Comparison of ENCODE assay signal across 22 mouse cellular contexts in the genomic region with DNA sequence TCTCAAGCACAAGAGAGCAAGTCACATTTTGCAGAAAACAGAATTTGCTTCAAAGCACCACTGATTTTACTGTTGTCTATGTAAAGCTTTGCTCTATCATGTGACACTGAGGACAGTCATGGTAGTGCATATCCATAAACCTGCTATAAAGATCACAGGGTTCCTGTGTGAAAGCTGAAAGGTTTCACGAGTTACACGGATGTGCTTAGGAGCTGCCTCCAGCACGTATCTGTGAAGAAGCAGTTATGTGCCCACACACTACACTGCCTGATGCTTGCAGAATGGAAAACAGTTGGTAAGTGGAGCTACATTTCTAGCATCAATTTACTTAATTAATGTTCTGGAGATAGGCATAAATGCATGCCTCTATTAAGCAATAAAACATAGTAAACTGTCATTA.
DNase-seq lines count a peak whose midpoint lies in the region; ATAC-seq and TF ChIP-seq lines count a peak whose summit lies in the region.
"Had no signal": no experiment of that assay in that cellular context is flagged by ENCODE, and none has a peak within 500 bp of the region (broad histone marks: within the 10 kb centered on the region; RNA-seq: fewer than 3 reads in every experiment).

No protein-coding gene starts in this region.

- peak in 1 of 2 experiments; percentile 24 for DNase-seq in layer of hippocampus, adult 2 months (ENCODE audit: low spot score in 2 of 2)
- no peak for DNase-seq in layer of hippocampus, postnatal 25 days (ENCODE audit: extremely low spot score in 1 of 2, low spot score in 1 of 2)
- DNase-seq in midbrain, embryonic 11.5 days (ENCODE audit: low spot score, missing footprints), result peak; percentile 69
- no peak for DNase-seq in midbrain, postnatal 0 days (ENCODE audit: low spot score)
- DNase-seq in brain, adult 2 months (ENCODE audit: low read depth, low spot score), result peak; percentile 59
- no peak for DNase-seq in lung, adult 18-20 months
- DNase-seq: adrenal gland, adult 8-10 months; adrenal gland, postnatal 25 days; cerebellum, adult 18-20 months; cerebellum, adult 9-11 months; cerebellum, postnatal 25 days; gastrocnemius, adult 2 months; gastrocnemius, postnatal 14 days; heart, adult 11 months had no signal

- WGBS in forebrain, embryonic 16.5 days, result 70% methylated on average over 3 of the region's 3 CpGs
- WGBS in forebrain, embryonic 15.5 days, result 72% methylated on average over 3 of the region's 3 CpGs
- 87% methylated on average over 3 of the region's 3 CpGs for WGBS in midbrain, embryonic 11.5 days
- WGBS in midbrain, postnatal 0 days, result 67% methylated on average over 3 of the region's 3 CpGs

- ATAC-seq in forebrain, embryonic 16.5 days, result no peak
- ATAC-seq in forebrain, embryonic 15.5 days (replicated peaks), result no peak
- no peak for ATAC-seq in midbrain, embryonic 11.5 days (ENCODE audit: low FRiP score)
- ATAC-seq in midbrain, postnatal 0 days (ENCODE audit: low FRiP score), result no peak
- ATAC-seq: activated CD4-positive, CD25-positive, alpha-beta regulatory T cell, adult 4 months had no signal

- H3K27ac ChIP-seq in forebrain, embryonic 16.5 days (ENCODE audit: low read length), result peak overlapping the region; percentile 28; the same call in 1 of the 2 replicates
- no peak overlapping the region for H3K27ac ChIP-seq in forebrain, embryonic 15.5 days (replicated peaks)
- peak overlapping the region; percentile 60 for H3K27ac ChIP-seq in layer of hippocampus, adult 2 months
- H3K27ac ChIP-seq in midbrain, embryonic 11.5 days (ENCODE audit: low read depth, low read length), result no peak overlapping the region
- H3K27ac ChIP-seq in midbrain, postnatal 0 days (ENCODE audit: low read depth, low read length), result no peak overlapping the region
- H3K27ac ChIP-seq: embryonic facial prominence, embryonic 12.5 days; embryonic facial prominence, embryonic 15.5 days; gastrocnemius, adult 2 months; hindbrain, embryonic 12.5 days; hindbrain, embryonic 15.5 days had no signal

- H3K9me3 ChIP-seq in forebrain, embryonic 16.5 days (ENCODE audit: control insufficient read depth, low read length), result no peaks in the 10 kb centered on the region
- no peaks in the 10 kb centered on the region for H3K9me3 ChIP-seq in forebrain, embryonic 15.5 days
- H3K9me3 ChIP-seq in midbrain, embryonic 11.5 days (ENCODE audit: control insufficient read depth, low read length), result no peaks in the 10 kb centered on the region
- H3K9me3 ChIP-seq in midbrain, postnatal 0 days (ENCODE audit: low read length), result no peaks in the 10 kb centered on the region
- H3K9me3 ChIP-seq: embryonic facial prominence, embryonic 12.5 days; embryonic facial prominence, embryonic 15.5 days; hindbrain, embryonic 12.5 days; hindbrain, embryonic 15.5 days had no signal

- H3K4me3 ChIP-seq in forebrain, embryonic 16.5 days (replicated peaks; ENCODE audit: low read length), result no peak overlapping the region
- no peak overlapping the region for H3K4me3 ChIP-seq in forebrain, embryonic 15.5 days
- H3K4me3 ChIP-seq in layer of hippocampus, adult 2 months, result no peak overlapping the region
- H3K4me3 ChIP-seq in midbrain, embryonic 11.5 days (ENCODE audit: low read depth, low read length), result no peak overlapping the region
- H3K4me3 ChIP-seq in midbrain, postnatal 0 days (ENCODE audit: low read depth, low read length), result no peak overlapping the region
- H3K4me3 ChIP-seq: embryonic facial prominence, embryonic 12.5 days; embryonic facial prominence, embryonic 15.5 days; gastrocnemius, adult 2 months; hindbrain, embryonic 12.5 days; hindbrain, embryonic 15.5 days had no signal

- no peaks in the 10 kb centered on the region for H3K27me3 ChIP-seq in forebrain, embryonic 16.5 days (replicated peaks; ENCODE audit: control insufficient read depth, insufficient read depth, low read length)
- H3K27me3 ChIP-seq in forebrain, embryonic 15.5 days, result no peaks in the 10 kb centered on the region
- H3K27me3 ChIP-seq in midbrain, embryonic 11.5 days (ENCODE audit: control insufficient read depth, insufficient read depth, low read length), result no peaks in the 10 kb centered on the region
- no peaks in the 10 kb centered on the region for H3K27me3 ChIP-seq in midbrain, postnatal 0 days (ENCODE audit: insufficient read depth, low read length)
- H3K27me3 ChIP-seq: embryonic facial prominence, embryonic 12.5 days; embryonic facial prominence, embryonic 15.5 days; hindbrain, embryonic 12.5 days; hindbrain, embryonic 15.5 days had no signal

- no peak for TF ChIP-seq CTCF in layer of hippocampus, adult 2 months (conservative IDR thresholded peaks at IDR 0.05)
- TF ChIP-seq CTCF in midbrain, postnatal 0 days (IDR thresholded peaks at IDR 0.05), result no peak

- no peaks in the 10 kb centered on the region for H3K4me1 ChIP-seq in forebrain, embryonic 16.5 days (replicated peaks; ENCODE audit: control insufficient read depth, insufficient read depth, low read length)
- no peaks in the 10 kb centered on the region for H3K4me1 ChIP-seq in forebrain, embryonic 15.5 days
- no peaks in the 10 kb centered on the region for H3K4me1 ChIP-seq in midbrain, embryonic 11.5 days (ENCODE audit: control insufficient read depth, insufficient read depth, low read length)
- H3K4me1 ChIP-seq in midbrain, postnatal 0 days (ENCODE audit: insufficient read depth, low read length), result no peaks in the 10 kb centered on the region
- H3K4me1 ChIP-seq: embryonic facial prominence, embryonic 12.5 days; embryonic facial prominence, embryonic 15.5 days; hindbrain, embryonic 12.5 days; hindbrain, embryonic 15.5 days had no signal

- H3K9ac ChIP-seq in forebrain, embryonic 16.5 days (replicated peaks; ENCODE audit: low read depth, low read length), result 0 out of 2 replicates have a peak overlapping the region, but pooled peaks have one; percentile 13
- no peak overlapping the region for H3K9ac ChIP-seq in forebrain, embryonic 15.5 days (replicated peaks)
- H3K9ac ChIP-seq in midbrain, embryonic 11.5 days (ENCODE audit: low read length), result no peak overlapping the region
- no peak overlapping the region for H3K9ac ChIP-seq in midbrain, postnatal 0 days (replicated peaks; ENCODE audit: low read length, poor library complexity, severe bottlenecking)
- H3K9ac ChIP-seq: embryonic facial prominence, embryonic 12.5 days; embryonic facial prominence, embryonic 15.5 days; hindbrain, embryonic 12.5 days; hindbrain, embryonic 15.5 days had no signal

- H3K4me2 ChIP-seq in forebrain, embryonic 16.5 days (ENCODE audit: low read length), result no peak overlapping the region
- no peak overlapping the region for H3K4me2 ChIP-seq in forebrain, embryonic 15.5 days (replicated peaks)
- no peak overlapping the region for H3K4me2 ChIP-seq in midbrain, embryonic 11.5 days
- no peak overlapping the region for H3K4me2 ChIP-seq in midbrain, postnatal 0 days (ENCODE audit: low read depth, low read length, poor library complexity, severe bottlenecking)
- H3K4me2 ChIP-seq: embryonic facial prominence, embryonic 12.5 days; embryonic facial prominence, embryonic 15.5 days; heart, embryonic 11.5 days; hindbrain, embryonic 12.5 days; hindbrain, embryonic 15.5 days had no signal

- peaks cover 2% of the 10 kb centered on the region; the same call in 1 of the 2 replicates for H3K36me3 ChIP-seq in forebrain, embryonic 16.5 days (ENCODE audit: control insufficient read depth, insufficient read depth)
- H3K36me3 ChIP-seq in forebrain, embryonic 15.5 days, result peaks cover 10% of the 10 kb centered on the region; the same call in 1 of the 2 replicates
- H3K36me3 ChIP-seq in midbrain, embryonic 11.5 days (ENCODE audit: control insufficient read depth, insufficient read depth, low read length), result no peaks in the 10 kb centered on the region
- H3K36me3 ChIP-seq in midbrain, postnatal 0 days (ENCODE audit: insufficient read depth, low read length), result peaks cover 6% of the 10 kb centered on the region; the same call in 1 of the 2 replicates

Comparison
In these comparisons a context has a peak if more than half of its experiments do, and no peak if none do; other contexts are left out.
1. H3K27ac ChIP-seq: peak in forebrain, embryonic 16.5 days (single experiment) and layer of hippocampus, adult 2 months (single experiment); none in forebrain, embryonic 15.5 days (single experiment), midbrain, embryonic 11.5 days (single experiment) and midbrain, postnatal 0 days (single experiment).
2. DNase-seq: peak in midbrain, embryonic 11.5 days (single experiment) and brain, adult 2 months (single experiment); none in layer of hippocampus, postnatal 25 days (0 of 2), midbrain, postnatal 0 days (single experiment) and lung, adult 18-20 months (0 of 2).